ENCODE assay signal across 18 mouse cellular contexts in the genomic region with DNA sequence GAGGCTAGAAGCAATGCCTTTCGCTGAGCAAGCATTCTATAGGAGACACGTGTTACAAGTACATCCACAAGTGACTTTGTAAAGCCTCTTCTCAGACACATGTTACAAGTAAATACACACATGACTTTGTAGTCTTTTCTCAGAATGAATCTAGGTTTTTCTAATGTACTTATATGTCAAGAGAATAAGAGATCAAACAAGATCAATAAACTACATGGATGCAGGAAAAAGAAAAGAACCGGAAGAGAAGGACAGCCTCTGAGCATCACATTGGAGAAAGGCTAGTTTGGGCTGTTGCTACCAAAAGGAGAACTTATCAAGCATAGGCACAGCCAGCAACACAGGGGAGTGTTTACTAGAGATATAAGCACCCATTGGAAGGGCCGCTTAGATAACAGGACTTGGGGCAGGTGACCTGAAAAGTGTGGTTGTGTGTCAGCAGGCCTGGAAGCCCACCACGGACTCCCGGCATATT. TPM values are rescaled to one million over a fixed set of nuclear protein-coding genes. Genes with fewer than 3 reads are reported as not detected.
DNase-seq lines count a peak whose midpoint lies in the region; ATAC-seq and TF ChIP-seq lines count a peak whose summit lies in the region.
"Had no signal": no experiment of that assay in that cellular context is flagged by ENCODE, and none has a peak within 500 bp of the region (broad histone marks: within the 10 kb centered on the region; RNA-seq: fewer than 3 reads in every experiment).

No protein-coding gene starts in this region.

- no peak overlapping the region for H3K4me2 ChIP-seq in intestine, embryonic 15.5 days (replicated peaks)
- no peak overlapping the region for H3K4me2 ChIP-seq in intestine, postnatal 0 days (replicated peaks; ENCODE audit: low read depth)
- H3K4me2 ChIP-seq in intestine, embryonic 16.5 days (ENCODE audit: low read depth, low read length), result no peak overlapping the region
- H3K4me2 ChIP-seq: embryonic facial prominence, embryonic 12.5 days; forebrain, embryonic 13.5 days; hindbrain, embryonic 14.5 days; limb, embryonic 15.5 days; neural tube, embryonic 13.5 days had no signal

- H3K9me3 ChIP-seq in intestine, embryonic 15.5 days, result no peaks in the 10 kb centered on the region
- H3K9me3 ChIP-seq in intestine, postnatal 0 days (ENCODE audit: control insufficient read depth), result no peaks in the 10 kb centered on the region
- H3K9me3 ChIP-seq in intestine, embryonic 16.5 days (ENCODE audit: control insufficient read depth, low read length), result no peaks in the 10 kb centered on the region
- H3K9me3 ChIP-seq: embryonic facial prominence, embryonic 12.5 days; forebrain, embryonic 13.5 days; limb, embryonic 15.5 days; neural tube, embryonic 13.5 days had no signal

- H3K9ac ChIP-seq in intestine, embryonic 15.5 days, result no peak overlapping the region
- H3K9ac ChIP-seq in intestine, postnatal 0 days (ENCODE audit: low read depth, low read length), result no peak overlapping the region
- H3K9ac ChIP-seq in intestine, embryonic 16.5 days (ENCODE audit: low read depth, low read length), result no peak overlapping the region
- H3K9ac ChIP-seq: embryonic facial prominence, embryonic 12.5 days; forebrain, embryonic 13.5 days; hindbrain, embryonic 14.5 days; limb, embryonic 15.5 days; neural tube, embryonic 13.5 days had no signal

- H3K4me1 ChIP-seq in intestine, embryonic 15.5 days (replicated peaks), result no peaks in the 10 kb centered on the region
- no peaks in the 10 kb centered on the region for H3K4me1 ChIP-seq in intestine, postnatal 0 days (replicated peaks; ENCODE audit: control insufficient read depth, insufficient read depth, low read length)
- peaks cover 2% of the 10 kb centered on the region; the same call in 1 of the 2 replicates for H3K4me1 ChIP-seq in bone marrow, adult 2 months (ENCODE audit: control insufficient read depth, insufficient read depth, low read length)
- no peaks in the 10 kb centered on the region for H3K4me1 ChIP-seq in intestine, embryonic 16.5 days (ENCODE audit: control insufficient read depth, insufficient read depth, low read length)
- H3K4me1 ChIP-seq: embryonic facial prominence, embryonic 12.5 days; forebrain, embryonic 13.5 days; limb, embryonic 15.5 days; neural tube, embryonic 13.5 days had no signal

- no peak for DNase-seq in adrenal gland, postnatal 4 days (ENCODE audit: low spot score in 2 of 2)
- DNase-seq in layer of hippocampus, adult 2 months (ENCODE audit: low spot score in 2 of 2), result no peak
- no peak for DNase-seq in adrenal gland, adult (ENCODE audit: inconsistent age in 2 of 2, low spot score in 1 of 2)
- DNase-seq: cerebellum, postnatal 14 days; gastrocnemius, adult 2 months; lung, postnatal 4 days; thymus, adult 18-20 months had no signal

- H3K27ac ChIP-seq in intestine, embryonic 15.5 days, result no peak overlapping the region
- no peak overlapping the region for H3K27ac ChIP-seq in intestine, postnatal 0 days (ENCODE audit: low read depth, low read length)
- peak overlapping the region; percentile 55; the same call in 1 of the 2 replicates for H3K27ac ChIP-seq in bone marrow, adult 2 months (ENCODE audit: control insufficient read depth, insufficient read depth, low read depth, low read length, poor library complexity)
- H3K27ac ChIP-seq in intestine, embryonic 16.5 days (ENCODE audit: low read length), result no peak overlapping the region
- H3K27ac ChIP-seq in layer of hippocampus, adult 2 months, result no peak overlapping the region
- H3K27ac ChIP-seq: embryonic facial prominence, embryonic 12.5 days; forebrain, embryonic 13.5 days; gastrocnemius, adult 2 months; hindbrain, embryonic 14.5 days; limb, embryonic 15.5 days; neural tube, embryonic 13.5 days had no signal

- no peaks in the 10 kb centered on the region for H3K36me3 ChIP-seq in intestine, embryonic 15.5 days
- H3K36me3 ChIP-seq in intestine, postnatal 0 days (ENCODE audit: control insufficient read depth, insufficient read depth), result no peaks in the 10 kb centered on the region
- H3K36me3 ChIP-seq in intestine, embryonic 16.5 days (ENCODE audit: control insufficient read depth, insufficient read depth, low read length), result no peaks in the 10 kb centered on the region
- H3K36me3 ChIP-seq: embryonic facial prominence, embryonic 12.5 days; limb, embryonic 15.5 days; neural tube, embryonic 13.5 days had no signal

- TF ChIP-seq POLR2A in bone marrow, adult 2 months (IDR thresholded peaks at IDR 0.05; ENCODE audit: borderline replicate concordance, control insufficient read depth, low read depth, low read length), result no peak

- TF ChIP-seq CTCF in intestine, postnatal 0 days (IDR thresholded peaks at IDR 0.05; ENCODE audit: low read depth), result no peak
- no peak for TF ChIP-seq CTCF in bone marrow, adult 2 months (IDR thresholded peaks at IDR 0.05; ENCODE audit: control insufficient read depth, insufficient read depth, low read length)
- no peak for TF ChIP-seq CTCF in layer of hippocampus, adult 2 months (conservative IDR thresholded peaks at IDR 0.05)

- WGBS in intestine, embryonic 15.5 days, result 72% methylated on average over 6 of the region's 6 CpGs
- 73% methylated on average over 6 of the region's 6 CpGs for WGBS in intestine, postnatal 0 days
- 26% methylated on average over 6 of the region's 6 CpGs for WGBS in bone marrow, adult 2 months
- 81% methylated on average over 6 of the region's 6 CpGs for WGBS in intestine, embryonic 16.5 days

- peak; percentile 68; the same call in 1 of the 2 replicates for ATAC-seq in intestine, embryonic 15.5 days
- no peak for ATAC-seq in intestine, postnatal 0 days
- peak; percentile 80 for ATAC-seq in intestine, embryonic 16.5 days
- peak; percentile 54 for ATAC-seq in megakaryocyte progenitor cell, adult 5-6 weeks (replicated peaks; ENCODE audit: poor library complexity)
- ATAC-seq: activated CD4-positive, CD25-positive, alpha-beta regulatory T cell, adult 4 months; forebrain, embryonic 13.5 days had no signal

- H3K4me3 ChIP-seq in intestine, embryonic 15.5 days (replicated peaks), result no peak overlapping the region
- H3K4me3 ChIP-seq in intestine, postnatal 0 days (ENCODE audit: low read depth, low read length), result no peak overlapping the region
- no peak overlapping the region for H3K4me3 ChIP-seq in bone marrow, adult 2 months (replicated peaks; ENCODE audit: control insufficient read depth, low read depth, low read length)
- H3K4me3 ChIP-seq in intestine, embryonic 16.5 days (ENCODE audit: low read length), result no peak overlapping the region
- no peak overlapping the region for H3K4me3 ChIP-seq in layer of hippocampus, adult 2 months
- H3K4me3 ChIP-seq: embryonic facial prominence, embryonic 12.5 days; forebrain, embryonic 13.5 days; gastrocnemius, adult 2 months; limb, embryonic 15.5 days; neural tube, embryonic 13.5 days had no signal

- no peaks in the 10 kb centered on the region for H3K27me3 ChIP-seq in intestine, embryonic 15.5 days (replicated peaks)
- no peaks in the 10 kb centered on the region for H3K27me3 ChIP-seq in intestine, postnatal 0 days (replicated peaks; ENCODE audit: control insufficient read depth, insufficient read depth, low read length)
- H3K27me3 ChIP-seq in intestine, embryonic 16.5 days (replicated peaks; ENCODE audit: control insufficient read depth, insufficient read depth, low read length), result no peaks in the 10 kb centered on the region
- H3K27me3 ChIP-seq: embryonic facial prominence, embryonic 12.5 days; forebrain, embryonic 13.5 days; limb, embryonic 15.5 days had no signal

RNA-seq across cellular contexts. Expression of gene Car2, which starts 7.3 kb away (rescaled TPM):
- polyA plus RNA-seq in intestine, embryonic 15.5 days (2015; fragmentation: Nextera tagmentation; extraction: Ambion mirVana), result 56.2 and 69.8 TPM in 2 replicates
- polyA plus RNA-seq in intestine, postnatal 0 days (2015; fragmentation: Nextera tagmentation; extraction: Ambion mirVana), result 28.4 and 39.5 TPM in 2 replicates
- polyA plus RNA-seq in bone marrow, adult 2 months (2011; ENCODE audit: insufficient read depth, insufficient read length, low replicate concordance, missing spikeins), result 455 and 1,276 TPM in 2 replicates
- 47.1 and 83.2 TPM in 2 replicates for polyA plus RNA-seq in intestine, embryonic 16.5 days (2015; fragmentation: Nextera tagmentation; extraction: Ambion mirVana)
- total RNA-seq in megakaryocyte progenitor cell, adult 5-6 weeks (2015), result 155 and 274 TPM in 2 replicates
- total RNA-seq in megakaryocyte progenitor cell, adult 5-6 weeks (2017), result 143 and 234 TPM in 2 replicates
- 10 to 100 TPM; 47.1 to 65.0 TPM for total RNA-seq in adrenal gland, postnatal 4 days (2021)
- 100 to 1,000 TPM; 134 to 144 TPM for total RNA-seq in layer of hippocampus, adult 2 months (2021)

RNA-seq across cellular contexts. Expression of gene Car3, which starts 15.5 kb away (rescaled TPM):
- 3.8 and 4.6 TPM in 2 replicates for polyA plus RNA-seq in intestine, embryonic 15.5 days (2015; fragmentation: Nextera tagmentation; extraction: Ambion mirVana)
- polyA plus RNA-seq in intestine, postnatal 0 days (2015; fragmentation: Nextera tagmentation; extraction: Ambion mirVana), result 1.4 TPM in 2 replicates
- polyA plus RNA-seq in bone marrow, adult 2 months (2011; ENCODE audit: insufficient read depth, insufficient read length, low replicate concordance, missing spikeins), result 19.2 and 25.4 TPM in 2 replicates
- 2.4 and 5.9 TPM in 2 replicates for polyA plus RNA-seq in intestine, embryonic 16.5 days (2015; fragmentation: Nextera tagmentation; extraction: Ambion mirVana)
- 9.5 and 10.6 TPM in 2 replicates for total RNA-seq in megakaryocyte progenitor cell, adult 5-6 weeks (2015)
- 5.4 and 8.1 TPM in 2 replicates for total RNA-seq in megakaryocyte progenitor cell, adult 5-6 weeks (2017)
- 100 to 1,000 TPM; 819 to 922 TPM for total RNA-seq in adrenal gland, postnatal 4 days (2021)
- under 1 TPM in 1 of 2 experiments, not detected in 1; 0.20 TPM for total RNA-seq in layer of hippocampus, adult 2 months (2021)
